Mouse (Mus musculus) kidney, embryonic 16.5 days (tissue): ENCODE data around the gene Cyp2c55. TPM values are rescaled to one million over a fixed set of nuclear protein-coding genes. Genes with fewer than 3 reads are reported as not detected.

ENCODE experiments used
- ATAC-seq: fragments of 200-750 bp; cut with Nextera tagmentation; 2 replicates; pipeline ENCODE4 v1.8.0; 2017; ENCODE audit warnings: moderate TSS enrichment; ENCODE audit not compliant: low FRiP score, low TSS enrichment
- H3K27ac ChIP-seq: fragments of 300-500 bp; sonication (generic); 2 replicates; pipeline ENCODE4 v1.5.1; 2014; ENCODE audit warnings: low read length
- H3K27me3 ChIP-seq: fragments of 300-500 bp; sonication (generic); 2 replicates; pipeline ENCODE4 v1.6.1; 2014; ENCODE audit warnings: low read length, control low read depth, mixed read lengths; ENCODE audit not compliant: insufficient read depth
- H3K36me3 ChIP-seq: fragments of 300-500 bp; sonication (generic); 2 replicates; pipeline ENCODE4 v1.6.1; 2014; ENCODE audit warnings: low read length, control low read depth, mixed read lengths; ENCODE audit not compliant: insufficient read depth
- H3K4me1 ChIP-seq: fragments of 300-500 bp; sonication (generic); 2 replicates; pipeline ENCODE4 v1.6.1; 2014; ENCODE audit warnings: low read length, control low read depth, mixed read lengths; ENCODE audit not compliant: insufficient read depth
- H3K4me2 ChIP-seq: fragments of 300-500 bp; sonication (generic); replicated peaks from 2 replicates; pipeline ENCODE4 v1.6.1; 2014; ENCODE audit warnings: low read depth, low read length
- H3K4me3 ChIP-seq: fragments of 300-500 bp; sonication (generic); 2 replicates; pipeline ENCODE4 v1.5.1; 2014; ENCODE audit warnings: mild to moderate bottlenecking, low read length
- H3K9ac ChIP-seq: fragments of 300-500 bp; sonication (generic); replicated peaks from 2 replicates; pipeline ENCODE4 v1.6.1; 2014; ENCODE audit warnings: low read length
- H3K9me3 ChIP-seq: fragments of 300-500 bp; sonication (generic); 2 replicates; pipeline ENCODE4 v1.6.1; 2016; ENCODE audit warnings: low read length, control low read depth
- WGBS: fragments of 180-500 bp; shearing (Covaris S2); extraction: QIAGEN DNeasy Blood & Tissue Kit; methylation state at CpG from one replicate; pipeline ENCODE4 v1.1.7; 2014; 5-methylcytosine and 5-hydroxymethylcytosine counted together
- polyA plus RNA-seq: library from polyadenylated mRNA; unstranded; fragments of >200 nt; fragmentation: Nextera tagmentation; extraction: Ambion mirVana; gene quantifications from 2 replicates; pipeline ENCODE4 v1.2.1, GENCODE M21; 2015

The Cyp2c55 gene
- polyA plus RNA-seq, result not detected in 2 replicates

- Histone ChIP-seq H3K27ac (no peak within 1 kb of the TSS), H3K9me3 (no peaks in the 10 kb centered on the region), H3K4me1 (no peaks in the 10 kb centered on the region), H3K36me3 (no peaks in the 10 kb centered on the region), H3K9ac (no peak within 1 kb of the TSS), H3K4me2 (no peak within 1 kb of the TSS), H3K4me3 (no peak within 1 kb of the TSS), H3K27me3 (no peaks in the 10 kb centered on the region)
- ATAC-seq, result no peak
Measured at GRCm38 (mm10) chr19:39006715-39007114, at the start of gene Cyp2c55. Gene Cyp2c55 (plus strand): TSS chr19:39007019.

DNA sequence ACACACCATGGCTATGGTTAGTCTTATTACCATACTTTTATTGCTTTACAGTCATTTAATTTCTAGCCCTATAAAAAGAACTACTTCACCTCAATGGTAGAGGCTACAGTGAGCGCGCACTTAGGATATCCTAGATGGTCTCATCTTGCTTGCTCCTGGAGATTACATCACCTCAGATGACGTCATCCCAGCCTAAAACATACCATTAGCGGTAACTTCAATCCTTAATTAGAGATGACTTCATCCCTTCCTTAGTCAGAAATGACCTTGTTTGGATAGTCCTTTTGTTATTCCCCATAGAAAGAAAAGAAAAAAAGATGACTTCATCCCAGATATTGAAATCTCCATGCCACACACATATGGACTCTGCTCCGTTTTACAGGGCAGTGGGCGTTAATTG, 36.1 kb upstream of the Cyp2c55 start:
- Histone ChIP-seq H3K4me2 (no peak overlapping the region), H3K36me3 (peaks cover 18% of the 10 kb centered on the region; the same call in 1 of the 2 replicates), H3K27ac (no peak overlapping the region), H3K9me3 (no peaks in the 10 kb centered on the region), H3K4me1 (no peaks in the 10 kb centered on the region), H3K27me3 (no peaks in the 10 kb centered on the region), H3K4me3 (no peak overlapping the region), H3K9ac (no peak overlapping the region)
- WGBS, result 89% methylated on average over 6 of the region's 6 CpGs
- no peak for ATAC-seq

DNA sequence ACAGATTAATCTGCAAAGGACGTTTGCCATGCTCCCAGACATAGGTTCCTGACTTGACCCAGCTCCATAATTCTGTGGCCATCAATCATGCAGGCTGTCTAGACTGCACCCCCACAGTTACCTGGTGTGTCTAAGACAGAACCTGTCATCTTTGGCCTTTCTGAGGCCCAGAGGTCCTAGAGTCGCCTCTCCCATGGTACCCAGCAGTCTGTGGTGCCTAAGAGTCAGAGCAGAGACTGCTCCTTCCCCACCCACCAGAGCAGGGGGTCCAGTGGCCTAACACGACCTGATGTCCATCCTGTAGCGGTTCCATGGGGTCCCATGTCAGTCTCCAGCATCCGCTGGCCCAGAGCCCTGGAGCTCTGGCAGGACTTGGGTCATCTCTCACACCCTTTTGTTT, 34.2 kb upstream of the Cyp2c55 start:
- ATAC-seq, result 0 out of 2 replicates have a peak, but pooled peaks have one; percentile 19
- H3K4me2 ChIP-seq, result no peak overlapping the region
- H3K4me1 ChIP-seq, result no peaks in the 10 kb centered on the region
- no peaks in the 10 kb centered on the region for H3K27me3 ChIP-seq
- no peak overlapping the region for H3K27ac ChIP-seq
- no peak overlapping the region for H3K4me3 ChIP-seq
- H3K9ac ChIP-seq, result no peak overlapping the region
- peaks cover 13% of the 10 kb centered on the region; the same call in 1 of the 2 replicates for H3K36me3 ChIP-seq
- WGBS, result 78% methylated on average over 5 of the region's 5 CpGs
- no peaks in the 10 kb centered on the region for H3K9me3 ChIP-seq

DNA sequence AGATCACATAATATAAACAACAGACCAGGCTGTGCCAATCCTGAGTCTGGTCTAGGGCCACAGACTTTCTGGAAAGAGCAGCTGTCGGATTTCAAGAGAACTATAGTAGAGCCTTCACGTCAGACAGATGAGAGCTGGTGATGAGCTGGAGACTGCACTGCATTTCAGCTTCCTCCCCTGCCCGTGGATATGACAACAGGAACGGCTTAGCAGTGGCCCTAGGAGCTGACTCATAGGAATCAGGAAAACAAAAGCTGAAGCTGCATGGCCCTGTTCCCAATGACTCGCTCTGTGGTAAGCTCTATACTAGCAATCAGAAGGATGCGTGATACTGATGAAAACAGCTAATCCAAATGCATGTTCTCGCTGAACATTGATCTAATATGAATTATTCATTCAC, 33.2 kb upstream of the Cyp2c55 start:
- ATAC-seq, result peak; percentile 27; the same call in 1 of the 2 replicates
- 59% methylated on average over 7 of the region's 7 CpGs for WGBS

DNA sequence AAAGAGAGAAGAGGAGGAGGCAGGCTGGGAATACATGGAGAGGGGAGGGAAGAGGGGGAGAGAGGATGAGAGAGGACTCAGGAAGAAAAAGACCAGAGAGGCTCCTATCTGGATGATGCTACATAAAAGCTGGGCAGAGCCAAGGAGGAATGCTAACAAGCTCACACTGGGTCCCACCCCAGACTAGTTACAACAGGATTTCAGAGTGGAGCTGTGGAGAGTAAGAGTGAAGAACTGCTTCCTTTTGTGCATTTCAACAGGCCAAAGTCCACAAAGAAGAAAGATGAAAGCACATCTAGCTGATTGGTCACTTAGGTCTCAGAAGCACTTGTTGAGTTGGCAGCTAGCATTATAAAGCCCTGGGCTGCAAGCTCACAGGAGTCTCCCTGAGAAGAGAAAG, 30.6 kb upstream of the Cyp2c55 start:
- H3K27ac ChIP-seq, result no peak overlapping the region
- H3K4me1 ChIP-seq, result no peaks in the 10 kb centered on the region
- ATAC-seq, result no peak
- H3K9ac ChIP-seq, result no peak overlapping the region
- H3K27me3 ChIP-seq, result no peaks in the 10 kb centered on the region
- H3K36me3 ChIP-seq, result 0 out of 2 replicates have a peak, but pooled peaks cover 4% of the 10 kb centered on the region
- no peak overlapping the region for H3K4me3 ChIP-seq
- H3K9me3 ChIP-seq, result no peaks in the 10 kb centered on the region
- no peak overlapping the region for H3K4me2 ChIP-seq

More for the DNA sequence above, 33.2 kb upstream of the Cyp2c55 start:
- Histone ChIP-seq H3K4me2 (no peak overlapping the region), H3K9me3 (no peaks in the 10 kb centered on the region), H3K27ac (no peak overlapping the region), H3K4me3 (no peak overlapping the region), H3K27me3 (no peaks in the 10 kb centered on the region), H3K4me1 (no peaks in the 10 kb centered on the region), H3K9ac (no peak overlapping the region), H3K36me3 (peaks cover 13% of the 10 kb centered on the region; the same call in 1 of the 2 replicates)

GRCm38 (mm10) chr19:38981966-38982365, 24.9 kb upstream of the Cyp2c55 start:
- Histone ChIP-seq H3K4me1 (no peaks in the 10 kb centered on the region), H3K4me2 (no peak overlapping the region), H3K9me3 (no peaks in the 10 kb centered on the region), H3K9ac (no peak overlapping the region), H3K27me3 (no peaks in the 10 kb centered on the region), H3K4me3 (no peak overlapping the region), H3K27ac (no peak overlapping the region), H3K36me3 (no peaks in the 10 kb centered on the region)
- ATAC-seq, result no peak
- WGBS, result 0% methylated on average over 1 of the region's 1 CpGs

DNA sequence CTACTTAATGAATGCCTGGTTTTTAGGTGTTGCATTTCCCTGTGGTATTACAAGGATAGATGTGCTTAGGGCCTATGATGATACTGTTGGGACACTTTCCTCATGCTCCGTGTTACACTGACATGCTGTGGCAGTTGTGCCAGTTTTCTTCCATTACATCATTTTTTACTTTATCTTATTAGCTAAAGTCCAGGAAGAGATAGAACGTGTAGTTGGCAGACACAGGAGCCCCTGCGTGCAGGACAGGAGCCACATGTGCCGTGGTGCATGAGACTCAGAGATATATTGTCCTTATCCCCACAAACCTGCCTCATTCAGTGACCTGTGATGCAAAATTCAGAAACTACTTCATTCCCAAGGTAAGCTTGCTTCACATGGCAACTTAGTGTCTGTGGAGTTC, 8.6 kb upstream of the Cyp2c55 start:
- no peaks in the 10 kb centered on the region for H3K27me3 ChIP-seq
- ATAC-seq, result no peak
- no peak overlapping the region for H3K9ac ChIP-seq
- no peaks in the 10 kb centered on the region for H3K36me3 ChIP-seq
- 79% methylated on average over 4 of the region's 4 CpGs for WGBS
- H3K4me1 ChIP-seq, result no peaks in the 10 kb centered on the region
- H3K9me3 ChIP-seq, result no peaks in the 10 kb centered on the region; the same call in 1 of the 2 replicates
- H3K4me2 ChIP-seq, result no peak overlapping the region
- H3K27ac ChIP-seq, result no peak overlapping the region
- no peak overlapping the region for H3K4me3 ChIP-seq

DNA sequence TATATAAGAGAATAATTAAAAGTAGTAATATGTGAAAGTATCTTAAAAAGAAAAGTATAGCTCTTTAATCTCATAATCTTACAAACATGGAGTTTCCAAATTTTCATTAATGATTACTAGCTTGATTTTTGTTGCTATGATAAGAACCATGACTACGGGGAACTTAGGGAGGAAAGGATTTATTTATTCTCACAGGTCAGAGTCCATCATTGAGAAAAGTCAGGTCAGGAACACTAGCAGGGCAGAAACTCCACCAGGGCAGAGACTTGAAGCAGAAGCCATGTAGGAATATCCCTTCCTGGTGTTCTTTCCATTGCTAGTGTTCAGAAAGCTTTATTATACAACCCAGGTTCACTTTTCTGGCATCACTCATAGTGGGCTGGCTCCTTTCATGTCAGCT, 8.1 kb upstream of the Cyp2c55 start:
- no peak for ATAC-seq
- no peaks in the 10 kb centered on the region for H3K36me3 ChIP-seq
- WGBS, result 66% methylated on average over 1 of the region's 1 CpGs

DNA sequence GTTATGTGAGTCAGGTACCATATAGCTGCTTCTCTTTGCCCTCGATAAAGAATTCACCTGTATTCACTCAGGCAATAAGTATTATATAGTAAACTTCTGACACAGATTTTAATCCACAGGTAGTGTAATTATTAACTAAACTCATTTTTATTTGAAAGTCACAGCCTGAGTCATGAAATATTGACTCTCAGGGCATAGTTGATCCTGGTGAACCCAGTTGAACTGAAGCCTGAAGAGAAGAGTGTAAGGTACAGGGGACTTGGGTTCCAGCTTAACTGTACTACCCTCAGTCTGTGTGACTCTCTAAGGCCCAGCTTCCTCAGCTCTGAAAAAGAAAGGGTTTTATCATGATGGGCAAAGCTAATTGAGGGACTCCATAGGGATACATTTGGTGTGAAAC, 1.7 kb upstream of the Cyp2c55 start:
- 74% methylated on average over 1 of the region's 1 CpGs for WGBS
- Histone ChIP-seq H3K4me3 (no peak overlapping the region), H3K4me2 (no peak overlapping the region), H3K27me3 (no peaks in the 10 kb centered on the region), H3K9ac (no peak overlapping the region), H3K27ac (no peak overlapping the region), H3K4me1 (no peaks in the 10 kb centered on the region), H3K9me3 (no peaks in the 10 kb centered on the region), H3K36me3 (no peaks in the 10 kb centered on the region)
- ATAC-seq, result no peak

More for the DNA sequence above, 8.1 kb upstream of the Cyp2c55 start:
- Histone ChIP-seq H3K27me3 (no peaks in the 10 kb centered on the region), H3K4me1 (no peaks in the 10 kb centered on the region), H3K4me2 (no peak overlapping the region), H3K27ac (no peak overlapping the region), H3K4me3 (no peak overlapping the region), H3K9ac (no peak overlapping the region), H3K9me3 (no peaks in the 10 kb centered on the region)

DNA sequence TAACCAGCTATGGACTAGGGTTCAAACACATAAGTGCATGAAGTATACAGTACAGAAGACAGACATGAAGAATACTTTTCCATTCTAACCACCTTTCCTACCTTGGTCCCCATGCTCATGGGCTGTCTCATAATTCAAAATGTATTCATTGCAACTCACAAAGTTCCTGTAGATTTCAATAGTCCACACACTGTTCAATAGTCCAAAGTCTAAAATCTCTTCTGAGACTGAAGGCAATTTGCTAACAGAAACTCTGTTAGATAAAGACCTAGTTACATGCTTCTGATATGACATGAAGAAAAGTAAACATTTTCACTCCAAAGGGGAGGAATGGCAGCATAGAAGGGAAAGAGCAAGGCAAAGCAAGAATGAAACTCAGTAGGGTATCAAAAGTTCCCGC, 51.1 kb downstream of the Cyp2c55 start:
- H3K27me3 ChIP-seq, result no peaks in the 10 kb centered on the region
- no peaks in the 10 kb centered on the region for H3K36me3 ChIP-seq
- no peaks in the 10 kb centered on the region for H3K4me1 ChIP-seq
- WGBS, result 94% methylated on average over 1 of the region's 1 CpGs
- H3K9ac ChIP-seq, result no peak overlapping the region
- H3K4me3 ChIP-seq, result no peak overlapping the region
- H3K27ac ChIP-seq, result no peak overlapping the region
- no peak for ATAC-seq
- no peaks in the 10 kb centered on the region for H3K9me3 ChIP-seq
- H3K4me2 ChIP-seq, result no peak overlapping the region
